Mouse (Mus musculus) olfactory bulb, adult 2 months (tissue): Measurements from ENCODE around the gene Atp7b.

Experiments
- CTCF ChIP-seq: fragments of 200-500 bp; IDR thresholded peaks from 2 replicates; pipeline ENCODE4 v1.5.1; 2012; ENCODE audit warnings: low read depth, mild to moderate bottlenecking, low read length, moderate library complexity; ENCODE audit not compliant: insufficient read depth
- POLR2A ChIP-seq: fragments of 200-500 bp; IDR thresholded peaks from 2 replicates; pipeline ENCODE4 v1.6.1; 2012; ENCODE audit warnings: mild to moderate bottlenecking, low read depth, low read length, moderate library complexity; ENCODE audit not compliant: insufficient read depth

GRCm38 (mm10) chr8:21969475-21969874 lies 90.6 kb downstream of the Atp7b start, which contains the start of gene Ccdc70:
- TF ChIP-seq POLR2A = no peak
- no peak for TF ChIP-seq CTCF
